Mouse (Mus musculus): Measurements from ENCODE around the gene Frmd6.

Gene Frmd6

DNA sequence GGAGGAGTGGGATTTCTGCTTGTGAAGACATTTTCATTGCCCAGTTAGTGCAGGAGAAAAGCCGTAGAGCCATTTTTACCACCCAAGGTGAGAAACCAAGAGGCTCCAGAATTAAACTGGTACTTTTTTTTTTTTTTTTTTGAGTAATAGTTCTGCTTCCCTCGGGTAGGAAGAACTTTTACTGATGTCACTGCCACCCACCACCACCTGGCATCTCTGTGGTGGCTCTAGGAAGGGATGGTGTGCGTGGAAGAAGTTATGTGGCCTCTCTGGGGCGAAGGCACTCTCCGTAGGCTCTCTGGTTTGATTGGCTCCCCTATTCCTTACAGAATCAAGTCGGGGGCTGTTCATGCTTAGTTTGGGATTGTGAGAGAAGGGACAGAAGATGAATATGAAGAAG is 17.3 kb upstream of the Frmd6 start:
- DNase-seq (ENCODE audit: low read depth, low spot score) = no peak

DNA sequence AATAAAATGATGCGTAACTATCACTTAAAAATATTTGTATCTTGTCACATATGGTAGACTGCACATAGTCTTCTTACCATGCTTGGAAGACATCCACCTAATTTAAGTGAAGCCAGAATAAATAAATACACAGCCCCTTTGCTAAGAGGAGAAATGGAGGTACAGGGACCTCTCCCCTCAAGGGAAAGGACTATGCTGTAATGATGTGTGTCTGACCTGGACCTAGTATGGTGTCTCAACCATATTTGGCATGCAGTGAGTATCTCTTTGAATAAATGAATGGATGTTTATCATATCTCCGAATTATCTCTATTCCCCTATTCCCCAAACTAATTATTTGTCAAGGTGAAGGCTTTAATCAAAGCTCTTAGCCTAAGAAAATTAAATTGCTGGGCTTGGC is 15.4 kb upstream of the Frmd6 start:
- DNase-seq (ENCODE audit: low read depth, low spot score) = no peak

DNA sequence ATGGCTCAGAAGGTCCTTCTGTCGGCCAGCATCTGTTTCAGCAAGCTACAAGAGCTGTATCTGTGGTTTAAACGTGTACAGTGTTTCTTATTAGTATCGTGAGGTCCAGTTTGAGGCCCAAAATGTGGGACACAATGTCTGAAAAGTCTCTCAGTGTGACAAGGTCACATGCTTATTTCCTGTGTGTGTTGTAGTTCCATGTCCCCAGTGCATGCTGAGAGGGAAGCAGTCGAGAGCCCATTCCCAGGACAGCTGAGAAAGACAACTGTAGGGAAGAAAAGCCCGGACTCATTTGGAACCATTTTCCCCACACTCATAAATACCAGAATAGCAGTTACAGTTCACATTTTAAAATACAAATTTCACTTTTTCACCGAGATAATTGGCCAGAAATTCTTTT is 13.5 kb upstream of the Frmd6 start:
- DNase-seq (ENCODE audit: low read depth, low spot score) = no peak

DNA sequence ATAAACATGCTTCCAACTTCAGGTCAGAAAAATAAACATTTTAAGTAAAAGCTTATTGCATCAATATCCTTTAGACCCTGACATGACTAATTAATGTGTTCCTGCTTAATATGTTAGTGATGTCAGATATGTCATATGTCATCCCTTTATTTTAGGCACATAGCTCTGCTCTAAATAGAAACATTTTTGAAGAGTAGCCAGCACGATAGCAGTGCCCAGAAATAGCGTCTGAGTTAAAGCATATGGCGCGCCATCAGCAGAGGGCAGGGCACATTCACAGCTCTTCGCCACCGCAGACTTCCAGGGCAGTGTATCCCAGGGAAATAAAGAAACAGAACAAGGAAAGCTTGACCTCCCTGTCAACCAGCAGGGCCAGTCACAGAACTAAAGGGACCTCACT is 13.1 kb upstream of the Frmd6 start:
- DNase-seq (ENCODE audit: low read depth, low spot score) = no peak

- DNase-seq (ENCODE audit: low read depth, low spot score) = no peak
These were observed 12.4 kb upstream of the Frmd6 start for GRCm38 (mm10) chr12:70812822-70813465.

GRCm38 (mm10) chr12:70816731-70817130 is 8.6 kb upstream of the Frmd6 start:
- no peak for DNase-seq (ENCODE audit: low read depth, low spot score)

DNA sequence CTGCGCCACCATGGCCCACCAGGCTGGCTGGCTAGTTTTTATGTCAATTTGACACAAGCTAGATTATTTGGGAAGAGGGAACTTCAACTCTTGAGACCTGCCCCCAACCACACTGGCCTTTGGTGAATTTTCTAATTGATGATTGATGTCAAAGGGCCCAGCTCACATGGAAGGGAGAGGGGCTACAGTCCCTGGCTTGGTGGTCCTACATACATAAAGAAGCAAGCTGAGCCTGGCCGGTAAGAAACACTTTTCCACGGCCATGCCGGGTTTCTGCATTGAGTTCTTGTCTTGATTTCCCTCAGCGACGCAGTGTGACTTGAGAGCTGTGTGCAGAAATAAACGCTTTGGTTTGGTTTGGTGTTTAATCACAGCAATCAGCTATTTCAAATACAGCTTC is 1.3 kb upstream of the Frmd6 start:
- no peak for DNase-seq (ENCODE audit: low read depth, low spot score)

GRCm38 (mm10) chr12:70825651-70826317 is 470 bp downstream of the Frmd6 start:
- no peak for DNase-seq (ENCODE audit: low read depth, low spot score)

DNA sequence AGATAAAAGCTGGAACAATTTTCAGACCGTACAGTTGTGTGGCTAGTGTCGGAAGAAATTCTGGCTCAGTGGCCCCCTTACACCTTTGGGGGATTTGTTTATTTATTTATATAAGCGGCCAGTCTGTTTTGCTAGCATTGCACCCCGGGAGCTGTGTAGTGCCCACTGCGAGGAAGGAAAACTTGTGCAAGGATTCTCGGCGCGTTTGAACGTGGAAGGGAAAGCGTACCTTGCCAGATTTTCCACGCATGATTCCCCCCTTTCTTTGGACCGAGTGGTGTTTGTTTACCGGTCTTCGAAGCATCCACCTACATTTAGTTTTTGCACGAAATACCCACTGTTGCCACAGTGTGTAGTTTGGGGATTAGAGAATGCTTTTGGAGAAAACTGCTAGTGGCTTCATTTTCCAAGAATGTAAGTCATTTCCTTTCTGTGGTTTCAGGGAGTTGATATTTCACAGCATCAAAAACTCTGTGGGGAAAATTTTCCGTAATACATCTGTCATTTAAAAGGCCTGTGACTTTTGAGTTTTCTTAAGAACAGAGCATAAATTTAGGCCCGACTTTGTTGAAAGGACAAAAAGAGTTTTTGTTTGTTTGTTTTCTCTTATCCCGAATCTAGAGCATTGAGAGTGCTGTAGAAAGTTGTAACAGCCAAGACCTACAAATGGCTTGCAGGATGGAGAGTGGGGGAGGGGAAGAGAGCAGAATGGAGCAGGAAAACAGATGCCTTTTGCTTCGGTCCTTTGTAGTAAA is 1.2 kb downstream of the Frmd6 start:
- no peak for DNase-seq (ENCODE audit: low read depth, low spot score)

DNA sequence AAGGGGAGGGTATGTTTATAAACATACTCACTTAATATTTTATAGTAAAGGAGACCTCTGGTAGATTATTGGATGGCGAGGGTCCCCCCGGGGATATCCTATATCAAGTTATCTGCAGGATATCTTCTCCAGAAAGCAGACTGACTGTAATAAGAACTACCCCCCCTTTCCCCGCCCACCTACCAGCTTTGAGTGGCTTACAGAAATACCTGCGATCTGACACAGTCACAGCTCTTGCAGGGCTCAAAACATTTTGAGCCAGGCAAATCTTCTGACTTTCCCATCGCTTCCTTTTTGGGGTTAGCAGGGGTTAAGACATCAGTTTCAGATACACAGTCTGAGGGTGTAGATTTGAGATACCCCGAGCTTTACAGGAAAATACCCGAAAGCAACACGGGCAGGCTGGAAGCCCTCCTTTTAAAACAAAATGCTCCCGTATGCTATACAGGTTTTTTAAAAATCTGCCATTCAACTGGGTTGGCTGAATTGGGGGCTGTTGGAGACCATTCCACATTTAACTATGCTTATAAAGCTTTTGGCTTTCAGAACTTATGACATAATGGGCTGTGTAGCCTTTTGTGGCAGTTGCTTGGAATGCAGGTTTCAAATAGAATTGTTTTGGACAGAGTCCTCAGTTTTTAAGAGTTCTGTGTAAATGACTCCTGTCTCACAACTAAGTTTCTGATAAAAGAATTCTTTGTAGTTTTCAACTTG is 2.0 kb downstream of the Frmd6 start:
- DNase-seq (ENCODE audit: low read depth, low spot score) = no peak

GRCm38 (mm10) chr12:70827901-70828271 is 2.6 kb downstream of the Frmd6 start:
- no peak for DNase-seq (ENCODE audit: low read depth, low spot score)

- no peak for DNase-seq (ENCODE audit: low read depth, low spot score)
These were observed 5.8 kb downstream of the Frmd6 start for GRCm38 (mm10) chr12:70830982-70831566.

GRCm38 (mm10) chr12:70832216-70832998 is 7.1 kb downstream of the Frmd6 start:
- no peak for DNase-seq (ENCODE audit: low read depth, low spot score)

GRCm38 (mm10) chr12:70833050-70833449 is 7.7 kb downstream of the Frmd6 start:
- DNase-seq (ENCODE audit: low read depth, low spot score) = no peak

DNA sequence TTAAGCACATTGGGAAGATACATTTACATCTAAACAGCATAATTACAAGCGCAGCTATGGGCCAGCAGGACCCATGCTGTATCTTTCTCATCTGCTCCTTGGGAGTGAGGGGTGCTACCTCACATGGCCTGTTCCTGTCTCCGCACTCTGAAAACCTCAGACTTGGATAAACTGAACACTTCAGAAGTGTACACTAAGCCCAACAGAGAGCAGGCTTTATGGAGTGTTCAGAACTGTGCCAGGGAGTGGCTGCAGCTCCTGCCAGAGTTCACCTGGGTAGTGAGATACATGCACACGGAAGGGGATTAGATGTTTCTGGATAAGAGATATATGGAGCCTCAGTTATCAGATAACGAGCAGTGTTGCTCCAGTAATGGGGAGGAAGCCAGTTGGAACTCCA is 8.7 kb downstream of the Frmd6 start:
- DNase-seq (ENCODE audit: low read depth, low spot score) = no peak

- no peak for DNase-seq (ENCODE audit: low read depth, low spot score)
These were observed 9.7 kb downstream of the Frmd6 start for GRCm38 (mm10) chr12:70835004-70835403.

- no peak for DNase-seq (ENCODE audit: low read depth, low spot score)
These were observed 12.5 kb downstream of the Frmd6 start for GRCm38 (mm10) chr12:70837792-70838321.

DNA sequence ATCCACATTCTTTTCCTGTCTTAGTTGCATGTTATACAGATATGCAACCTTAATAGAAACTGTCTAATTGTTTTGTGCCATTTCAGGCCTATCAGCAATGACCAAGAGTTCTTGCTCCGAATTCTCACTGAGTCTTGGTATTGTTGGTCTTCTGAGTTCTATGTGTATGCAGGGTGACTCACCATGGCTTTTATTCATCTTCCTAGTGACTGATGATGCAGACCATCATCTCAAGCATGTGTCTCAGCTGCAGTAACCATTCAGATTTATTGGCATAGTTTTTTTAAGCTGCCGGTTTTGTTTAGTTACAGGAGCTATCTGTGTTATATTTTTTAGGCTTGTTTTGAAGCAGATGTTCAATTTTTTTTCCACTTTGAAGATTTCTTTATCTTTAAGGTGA is 20.1 kb downstream of the Frmd6 start:
- no peak for DNase-seq (ENCODE audit: low read depth, low spot score)

- no peak for DNase-seq (ENCODE audit: low read depth, low spot score)
These were observed 23.7 kb downstream of the Frmd6 start for GRCm38 (mm10) chr12:70849024-70849423.

- DNase-seq (ENCODE audit: low read depth, low spot score) = no peak
These were observed 24.4 kb downstream of the Frmd6 start for GRCm38 (mm10) chr12:70849517-70850291.
